Mouse (Mus musculus) liver (tissue): Measurements from ENCODE around the gene Cmtm4.

Source experiments
- DNase-seq: peaks from one replicate; pipeline ENCODE4 v3.0.0-alpha.2; 2020; ENCODE audit warnings: mixed read lengths

Gene Cmtm4

GRCm38 (mm10) chr8:104410628-104411273 lies 15.1 kb upstream of the Cmtm4 start:
- no peak for DNase-seq

GRCm38 (mm10) chr8:104408328-104409110 lies 12.9 kb upstream of the Cmtm4 start:
- DNase-seq: no peak

GRCm38 (mm10) chr8:104406340-104407128 lies 10.9 kb upstream of the Cmtm4 start:
- DNase-seq: no peak

- DNase-seq: no peak
Observed at GRCm38 (mm10) chr8:104405430-104406187, 10.0 kb upstream of the Cmtm4 start.

- DNase-seq: no peak
Observed at GRCm38 (mm10) chr8:104403596-104403995, 8.0 kb upstream of the Cmtm4 start.

GRCm38 (mm10) chr8:104394801-104395702 lies 555 bp downstream of the Cmtm4 start:
- DNase-seq: peak; percentile 22

- no peak for DNase-seq
Observed at GRCm38 (mm10) chr8:104393767-104394166, 1.8 kb downstream of the Cmtm4 start.

- DNase-seq: no peak
Observed at GRCm38 (mm10) chr8:104393139-104393538, 2.5 kb downstream of the Cmtm4 start.

GRCm38 (mm10) chr8:104390245-104390644 lies 5.4 kb downstream of the Cmtm4 start:
- no peak for DNase-seq

- no peak for DNase-seq
Observed at GRCm38 (mm10) chr8:104387980-104388379, 7.6 kb downstream of the Cmtm4 start.

- no peak for DNase-seq
Observed at GRCm38 (mm10) chr8:104387501-104387900, 8.1 kb downstream of the Cmtm4 start.

- no peak for DNase-seq
Observed at GRCm38 (mm10) chr8:104386693-104387092, 8.9 kb downstream of the Cmtm4 start.

- DNase-seq: no peak
Observed at GRCm38 (mm10) chr8:104383977-104384376, 11.6 kb downstream of the Cmtm4 start.

GRCm38 (mm10) chr8:104383296-104383695 lies 12.3 kb downstream of the Cmtm4 start:
- DNase-seq: no peak

GRCm38 (mm10) chr8:104380961-104381411 lies 14.6 kb downstream of the Cmtm4 start:
- DNase-seq: no peak

GRCm38 (mm10) chr8:104380269-104380668 lies 15.3 kb downstream of the Cmtm4 start:
- DNase-seq: no peak

- no peak for DNase-seq
Observed at GRCm38 (mm10) chr8:104379301-104379836, 16.2 kb downstream of the Cmtm4 start.

GRCm38 (mm10) chr8:104376669-104377068 lies 18.9 kb downstream of the Cmtm4 start:
- DNase-seq: no peak

GRCm38 (mm10) chr8:104375959-104376358 lies 19.6 kb downstream of the Cmtm4 start:
- DNase-seq: no peak

- peak; percentile 40 for DNase-seq
Observed at GRCm38 (mm10) chr8:104374864-104375846, 20.5 kb downstream of the Cmtm4 start.
